Mouse (Mus musculus) embryonic fibroblast, embryonic 13.5 days (primary cell): ENCODE data around the gene Gm44790.
"Not testable (repeated sequence)": the region's sequence is repeated elsewhere in the genome, so short reads cannot be mapped to it uniquely, and the experiment has no call there.

Source experiments
- CTCF ChIP-seq: IDR thresholded peaks from 2 replicates; pipeline ENCODE4 v1.5.1; 2011; ENCODE audit warnings: mild to moderate bottlenecking, control low read depth, low read length, moderate library complexity, borderline replicate concordance; ENCODE audit not compliant: insufficient read depth
- POLR2A ChIP-seq: IDR thresholded peaks from 2 replicates; pipeline ENCODE4 v1.6.1; 2011; ENCODE audit warnings: low read depth, mild to moderate bottlenecking, control low read depth, low read length, moderate library complexity

- TF ChIP-seq CTCF, POLR2A: not testable (repeated sequence)
Measured at GRCm38 (mm10) chr6:86490413-86490812, 64.0 kb downstream of the Gm44790 start.
